Mouse (Mus musculus) gastrocnemius, postnatal 36 days (tissue): ENCODE measurements around the gene Vps25. TPM values are rescaled to one million over a fixed set of nuclear protein-coding genes. Genes with fewer than 3 reads are reported as not detected.

Experiments used
- DNase-seq, 2 experiments: peaks; one replicate each; pipeline ENCODE4 v3.0.0; 2022
- intact Hi-C: fragments of 180-260 bp; cut with DNase I; formaldehyde crosslinking; loops from one replicate; pipeline ENCODE4 v1.15.1; 2025
- total RNA-seq, 2 experiments: library from RNA; stranded (reverse); gene quantifications; 2 replicates each; pipeline ENCODE4 v1.2.3; 2021

Gene Vps25
- total RNA-seq, 2 experiments from 2014 or later = 36.2 to 39.4 TPM

DNA sequence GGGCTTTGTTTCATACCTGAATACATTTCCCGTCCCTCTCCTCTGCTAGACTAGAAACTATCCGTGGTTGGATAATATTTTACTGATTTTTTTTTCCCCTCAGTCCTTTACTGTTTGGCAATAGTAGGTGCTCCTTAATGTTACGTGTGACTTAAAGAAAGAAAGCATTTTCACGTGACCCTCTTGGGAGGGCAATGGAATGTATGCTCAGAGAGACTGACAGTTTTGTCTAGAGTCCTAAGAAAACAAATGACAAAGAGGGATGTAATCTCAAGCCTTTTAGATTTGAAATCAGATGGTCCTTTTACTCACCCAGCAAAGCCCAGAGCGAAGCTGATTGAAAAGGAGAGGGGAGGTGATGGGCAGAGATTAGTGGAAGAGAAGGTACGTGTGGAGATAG is 12.4 kb downstream of the Vps25 start:
- intact Hi-C loops = no loop called here
- no peak for DNase-seq

DNA sequence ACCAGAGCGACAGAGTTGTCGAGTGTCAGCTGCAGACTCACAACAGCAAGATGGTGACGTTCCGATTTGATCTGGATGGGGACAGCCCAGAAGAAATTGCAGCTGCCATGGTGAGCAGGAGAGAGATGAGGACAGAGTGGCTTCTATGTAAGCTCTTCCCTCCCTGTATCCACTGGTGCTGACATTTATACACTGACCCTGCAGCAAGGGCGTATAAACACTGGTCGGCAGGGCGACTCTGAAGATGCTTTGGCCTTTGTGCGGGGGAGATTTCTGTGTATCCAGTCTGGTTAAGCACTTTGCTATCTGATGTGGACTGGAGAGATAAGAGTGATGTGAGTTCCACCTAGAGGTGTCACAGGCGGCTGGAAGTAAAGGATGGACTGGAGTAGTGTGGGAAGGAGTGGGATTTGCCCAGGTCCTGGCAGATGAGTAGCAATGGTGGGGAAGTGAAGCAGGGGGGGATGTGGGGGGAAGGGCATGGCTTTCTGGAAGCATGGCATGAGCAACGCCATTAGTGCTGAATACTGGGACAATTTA is 16.1 kb downstream of the Vps25 start:
- intact Hi-C loops = no loop called here
- no peak for DNase-seq

DNA sequence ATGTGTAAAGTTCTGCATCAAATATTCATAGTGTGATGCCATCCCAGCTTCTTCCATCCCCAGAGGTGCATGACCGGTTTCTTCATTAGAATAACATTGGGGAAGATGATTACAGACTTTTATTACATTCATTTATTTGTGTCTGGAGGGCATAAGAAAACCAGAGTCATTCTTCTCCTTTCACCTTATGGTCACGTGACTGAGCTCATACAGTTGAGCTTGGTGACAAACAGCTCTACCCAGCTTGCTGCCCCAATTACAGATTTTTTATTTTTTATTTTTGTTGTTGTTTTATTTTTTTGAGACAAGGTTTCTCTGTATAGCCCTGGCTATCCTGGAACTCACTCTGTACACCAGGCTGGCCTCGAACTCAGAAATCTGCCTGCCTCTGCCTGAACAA is 18.9 kb downstream of the Vps25 start:
- DNase-seq = no peak
- intact Hi-C loops = no loop called here

DNA sequence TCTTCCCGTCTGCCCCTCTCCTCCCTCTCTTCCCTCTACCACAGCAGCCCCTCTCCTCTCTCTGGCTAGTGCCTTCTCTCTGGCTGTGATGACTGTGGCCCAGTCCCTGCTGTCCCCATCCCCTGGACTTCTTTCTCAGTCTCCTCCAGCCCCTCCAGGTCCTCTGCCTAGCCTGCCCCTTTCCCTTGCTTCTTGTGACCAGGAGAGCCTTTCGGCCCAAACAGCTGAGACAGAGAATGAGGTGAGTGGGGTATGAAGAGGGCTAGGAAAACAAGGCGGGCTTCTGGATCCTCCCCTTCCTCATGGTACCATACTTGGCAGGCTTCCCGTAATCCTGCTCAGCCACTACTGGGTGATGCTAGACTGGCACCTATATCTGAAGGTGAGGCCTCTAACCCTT is 21.8 kb downstream of the Vps25 start:
- intact Hi-C loops = no loop called here
- DNase-seq = no peak

DNA sequence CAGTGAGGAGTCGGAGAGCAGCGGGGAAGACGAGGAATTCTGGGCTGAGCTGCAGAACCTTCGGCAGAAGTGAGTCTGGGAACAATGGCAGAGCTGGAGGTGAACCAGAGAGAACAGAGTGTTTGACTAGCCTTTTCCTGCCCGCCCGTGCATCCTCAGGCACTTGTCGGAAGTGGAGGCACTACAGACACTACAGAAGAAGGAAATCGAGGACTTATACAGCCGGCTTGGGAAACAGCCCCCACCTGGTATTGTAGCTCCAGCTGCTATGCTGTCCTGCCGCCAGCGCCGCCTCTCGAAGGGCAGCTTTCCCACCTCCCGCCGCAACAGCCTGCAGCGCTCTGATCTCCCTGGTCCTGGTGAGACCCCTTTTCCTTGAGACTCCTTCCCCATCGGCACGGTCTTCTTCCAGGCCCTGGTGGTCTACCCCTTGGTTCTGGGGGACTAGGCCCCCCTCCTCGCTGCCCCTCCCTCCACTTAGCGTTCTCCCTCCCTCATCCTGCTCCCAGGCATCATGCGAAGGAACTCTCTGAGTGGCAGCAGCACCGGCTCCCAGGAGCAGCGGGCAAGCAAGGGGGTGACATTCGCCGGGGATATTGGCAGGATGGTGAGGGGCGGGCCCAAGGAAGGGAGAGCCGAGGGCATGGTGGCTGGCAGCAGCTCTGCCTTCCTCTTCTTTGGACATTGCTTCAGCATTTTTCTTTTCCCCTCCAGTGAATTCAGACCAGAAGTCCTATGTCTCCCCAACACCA is 23.0 kb downstream of the Vps25 start:
- no peak for DNase-seq
- intact Hi-C loops = no loop called here

DNA sequence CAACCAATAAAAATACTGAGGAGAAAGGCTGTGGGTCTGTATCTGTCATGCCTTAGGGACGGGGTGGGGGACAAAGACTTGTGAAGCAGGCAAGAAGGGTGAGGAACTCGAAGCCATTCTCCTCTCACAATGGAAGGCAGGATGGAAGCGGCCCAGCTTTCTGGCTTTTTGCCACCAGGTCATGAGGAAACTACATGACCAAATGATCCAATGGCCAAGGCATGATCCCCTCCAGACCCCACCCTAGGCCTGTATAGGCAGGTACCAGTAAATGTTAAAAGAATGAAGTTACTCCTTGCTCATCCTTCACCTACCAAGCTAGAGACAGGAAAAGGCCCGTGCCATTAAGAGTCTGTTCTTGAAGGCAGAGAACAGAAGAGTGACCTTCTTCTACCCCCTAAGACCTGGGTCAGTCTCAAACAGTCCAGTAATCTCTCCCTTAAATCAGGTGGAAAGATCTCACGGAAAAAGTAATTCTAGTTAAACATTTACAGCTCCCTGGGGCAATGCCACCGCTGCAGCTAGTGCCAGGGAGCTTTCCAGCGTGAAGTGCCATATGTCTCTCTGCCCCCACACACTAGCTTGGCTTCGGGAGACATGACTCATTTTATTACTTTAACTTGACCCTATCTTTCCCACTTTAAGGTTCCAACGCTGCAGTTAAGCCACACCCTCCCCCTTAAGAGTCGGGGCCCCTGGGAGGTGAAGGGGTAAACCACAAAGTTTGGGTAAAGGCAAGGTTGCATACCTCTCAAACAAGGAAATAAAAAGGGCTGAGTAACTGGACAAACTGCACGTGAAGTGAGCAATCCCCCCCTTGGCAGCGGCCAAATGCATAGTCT is 24.1 kb downstream of the Vps25 start:
- no peak for DNase-seq
- intact Hi-C loops = no loop called here

DNA sequence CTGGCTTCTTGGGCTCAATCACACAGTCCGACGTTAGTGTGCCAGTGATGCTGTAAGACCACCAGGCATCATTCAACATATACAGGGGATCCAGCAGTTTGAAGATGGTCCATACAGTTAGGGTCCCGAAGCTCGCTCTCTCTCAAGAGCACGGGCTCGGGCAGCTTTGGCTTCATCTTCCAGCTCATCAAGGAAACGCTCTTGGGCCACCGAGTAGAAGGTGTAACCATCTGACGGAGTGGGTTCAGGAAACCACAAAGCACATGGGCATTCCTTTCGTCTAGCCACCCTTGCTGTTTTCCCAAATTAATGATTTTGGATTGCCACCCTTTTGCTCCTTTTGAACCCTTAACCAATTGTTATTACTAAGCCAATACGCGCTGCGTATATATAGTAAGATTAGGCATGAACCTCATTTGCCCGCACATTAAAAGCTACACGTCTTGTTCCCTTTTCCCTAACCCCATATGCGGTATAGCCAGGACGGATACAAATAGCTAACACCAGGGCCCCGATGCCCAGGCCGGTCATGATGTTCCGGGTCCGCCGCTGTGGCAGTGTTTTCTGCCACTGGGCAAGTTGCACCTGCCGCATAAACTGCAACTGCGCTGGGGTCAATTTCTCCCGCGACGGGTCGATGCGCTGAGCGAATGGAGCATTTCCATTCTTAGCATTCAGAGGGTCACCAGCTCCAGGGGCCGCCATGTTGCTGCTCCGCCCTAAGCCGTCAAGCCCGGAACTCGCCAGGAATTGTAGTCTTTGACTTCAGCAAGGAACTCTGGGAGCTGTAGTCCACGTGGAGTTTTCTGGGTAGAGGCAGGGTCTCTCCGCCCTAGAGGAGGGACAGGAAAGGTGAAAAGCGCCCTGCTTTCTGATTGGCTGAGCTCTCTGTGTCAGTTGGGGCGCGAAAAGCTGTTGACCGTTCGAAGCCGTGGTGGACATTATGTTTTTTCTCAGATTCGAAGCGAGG is 25.0 kb downstream of the Vps25 start, which contains the start of the genes Cntd1 and Coa3:
Gene Cntd1 (plus strand): TSS at position 790 of the 970 bp plus-strand sequence.
Gene Coa3 (minus strand): TSS at position 892 of the 970 bp plus-strand sequence.
- DNase-seq = peak; percentile 67 to 75
- intact Hi-C loops = no loop called here

DNA sequence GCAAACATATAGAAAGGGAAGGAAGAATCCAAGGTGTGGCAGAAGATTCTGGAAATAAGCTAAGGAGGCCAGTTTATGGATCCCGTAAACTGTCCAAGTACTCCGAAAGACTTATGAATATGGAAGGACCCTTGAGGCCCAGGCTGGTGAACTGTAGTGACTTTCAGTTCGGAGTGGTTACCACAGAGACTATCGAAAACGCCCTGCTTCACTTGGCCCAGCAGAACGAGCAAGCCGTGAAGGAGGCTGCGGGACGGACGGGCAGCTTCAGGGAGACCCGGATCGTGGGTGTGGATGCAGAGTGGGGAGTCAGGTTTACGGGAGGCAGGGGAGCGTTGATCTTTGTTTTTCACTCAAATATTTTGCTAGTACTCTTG is 25.7 kb downstream of the Vps25 start:
- no peak for DNase-seq
- intact Hi-C loops = no loop called here

DNA sequence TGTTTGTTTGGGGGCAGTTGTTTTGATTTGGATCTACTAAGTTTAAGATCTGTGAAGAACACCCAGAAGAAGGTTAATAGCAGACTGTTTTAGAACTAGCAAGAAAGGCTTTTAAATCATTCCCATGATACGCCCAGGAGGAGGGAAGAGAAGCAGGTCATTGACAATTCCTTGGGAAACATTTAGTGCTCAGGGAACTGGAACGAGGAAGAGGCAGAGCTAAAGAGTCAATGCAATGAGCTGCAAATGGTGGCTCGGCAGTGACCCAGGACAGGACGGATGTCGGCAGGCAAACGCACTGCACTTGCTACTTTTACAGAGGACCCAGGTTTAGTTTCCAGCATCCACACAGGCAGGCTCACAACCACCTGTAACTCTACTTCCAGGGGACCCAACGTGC is 27.3 kb downstream of the Vps25 start:
- intact Hi-C loops = no loop called here
- no peak for DNase-seq

DNA sequence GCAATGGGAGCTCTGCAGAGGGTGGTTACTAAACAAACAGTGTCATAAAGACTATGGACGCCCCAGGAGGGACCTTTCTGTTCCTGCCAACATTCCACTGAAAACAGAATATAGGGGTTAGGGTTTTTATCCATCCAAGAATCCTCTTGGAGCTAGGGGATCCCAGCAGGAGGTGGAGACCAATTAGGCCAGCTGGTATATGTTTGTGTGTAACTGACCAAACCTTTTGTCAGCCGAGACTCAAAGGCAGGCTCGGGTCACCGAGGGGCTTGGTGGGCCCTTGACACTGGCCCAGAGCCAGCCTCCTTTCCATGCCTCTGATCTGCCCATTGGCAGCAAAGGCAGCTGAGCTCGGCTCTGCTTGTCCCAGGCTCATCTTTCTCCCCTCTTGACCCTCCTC is 29.4 kb downstream of the Vps25 start:
- intact Hi-C loops = no loop called here

DNA sequence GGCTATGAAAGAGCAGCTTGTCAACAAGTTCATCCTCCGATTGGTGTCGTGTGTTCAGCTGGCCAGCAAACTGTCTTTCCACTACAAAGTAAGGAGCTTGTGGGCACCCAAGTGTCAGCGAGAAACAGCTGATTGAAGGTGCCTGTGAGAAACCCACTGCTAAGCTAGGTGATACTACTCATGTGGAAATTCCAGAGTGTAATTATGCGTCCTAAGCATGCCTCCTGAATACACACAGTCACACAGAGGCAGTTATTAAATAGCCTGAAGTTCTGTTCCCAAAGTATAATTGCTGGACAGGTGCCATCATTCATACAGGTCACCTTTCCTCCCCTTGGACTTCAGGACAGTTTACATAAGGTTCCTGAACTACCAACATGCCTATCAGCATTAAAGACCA is 30.3 kb downstream of the Vps25 start:
- no peak for DNase-seq
- intact Hi-C loops = no loop called here

More for the DNA sequence above, 29.4 kb downstream of the Vps25 start:
- DNase-seq = no peak

DNA sequence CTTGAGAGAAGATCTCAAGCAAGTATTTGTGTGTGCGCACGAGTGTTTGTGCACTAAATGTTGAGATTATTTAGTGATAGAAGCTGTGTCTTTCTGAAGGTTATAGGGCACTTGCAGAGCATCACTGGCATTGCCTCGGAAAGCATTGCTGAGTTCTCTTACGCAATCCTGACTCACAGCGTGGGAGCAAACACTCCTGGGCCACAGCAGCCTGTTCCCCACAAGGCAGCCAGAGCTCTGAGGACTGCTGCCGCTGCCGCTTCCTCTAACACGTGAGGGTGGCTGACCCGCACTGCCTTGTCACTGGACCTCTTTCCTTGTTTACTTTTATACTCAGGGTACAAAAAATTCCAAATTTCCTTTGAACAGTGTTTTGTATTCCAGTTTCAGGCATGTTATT is 33.8 kb downstream of the Vps25 start:
- no peak for DNase-seq
- intact Hi-C loops = no loop called here

DNA sequence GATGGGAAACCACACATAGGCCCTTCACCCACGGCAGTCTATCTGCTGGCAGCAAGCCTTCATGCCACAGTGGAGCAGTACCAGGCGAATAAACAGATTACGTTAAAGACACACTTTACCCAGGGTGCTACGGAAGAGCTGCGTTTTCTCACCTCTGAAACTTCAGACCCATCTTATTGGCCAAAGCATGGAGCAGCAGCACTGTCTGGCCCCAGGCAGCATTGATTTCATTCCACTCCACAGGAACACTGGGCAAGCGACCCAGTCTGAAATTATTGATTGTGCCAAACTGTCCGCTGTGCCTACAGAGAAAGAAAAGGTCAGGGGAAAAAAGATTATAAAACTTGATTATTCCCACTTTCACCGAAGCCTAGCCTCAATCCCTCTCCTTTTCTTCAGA is 37.7 kb downstream of the Vps25 start:
- intact Hi-C loops = no loop called here
- DNase-seq = no peak

DNA sequence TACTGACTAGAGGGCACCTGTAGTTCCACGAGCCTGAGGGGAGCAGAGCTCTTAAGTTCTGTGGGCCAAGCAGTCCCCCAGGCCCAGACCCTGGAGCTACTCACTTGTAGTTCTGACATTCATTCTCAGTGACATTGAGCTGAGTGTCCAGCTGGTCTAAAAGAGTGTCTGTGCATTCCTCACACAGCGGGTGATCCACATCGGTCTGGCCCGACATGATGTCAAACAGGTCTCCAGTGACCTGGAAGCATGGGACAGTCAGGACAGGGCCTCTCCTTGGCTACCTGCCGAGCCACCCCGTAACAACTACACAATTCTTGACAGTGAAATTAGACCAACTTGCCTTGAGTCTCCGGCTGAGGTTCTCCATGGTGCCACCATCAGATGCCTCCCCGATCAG is 41.7 kb downstream of the Vps25 start:
- intact Hi-C loops = no loop called here
- no peak for DNase-seq

DNA sequence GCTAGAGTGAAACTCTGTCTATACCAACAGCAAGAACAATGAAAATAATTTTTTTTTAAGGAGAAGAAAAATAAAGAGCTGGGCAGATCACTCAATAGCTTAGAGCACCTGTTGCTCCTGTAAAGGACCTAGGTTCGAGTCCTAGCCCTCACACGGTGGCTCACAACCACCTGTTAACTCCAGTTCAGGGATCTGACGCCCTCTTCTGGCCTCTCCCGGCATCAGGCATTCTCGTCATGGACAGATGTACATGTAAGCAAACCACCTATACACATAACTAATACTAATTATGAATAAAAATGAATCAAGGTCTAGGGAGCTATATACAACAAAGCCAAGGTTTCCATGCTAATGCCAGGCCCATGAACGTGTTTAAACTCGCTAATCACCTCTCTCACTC is 47.4 kb downstream of the Vps25 start:
- DNase-seq = no peak
- intact Hi-C loops = no loop called here

DNA sequence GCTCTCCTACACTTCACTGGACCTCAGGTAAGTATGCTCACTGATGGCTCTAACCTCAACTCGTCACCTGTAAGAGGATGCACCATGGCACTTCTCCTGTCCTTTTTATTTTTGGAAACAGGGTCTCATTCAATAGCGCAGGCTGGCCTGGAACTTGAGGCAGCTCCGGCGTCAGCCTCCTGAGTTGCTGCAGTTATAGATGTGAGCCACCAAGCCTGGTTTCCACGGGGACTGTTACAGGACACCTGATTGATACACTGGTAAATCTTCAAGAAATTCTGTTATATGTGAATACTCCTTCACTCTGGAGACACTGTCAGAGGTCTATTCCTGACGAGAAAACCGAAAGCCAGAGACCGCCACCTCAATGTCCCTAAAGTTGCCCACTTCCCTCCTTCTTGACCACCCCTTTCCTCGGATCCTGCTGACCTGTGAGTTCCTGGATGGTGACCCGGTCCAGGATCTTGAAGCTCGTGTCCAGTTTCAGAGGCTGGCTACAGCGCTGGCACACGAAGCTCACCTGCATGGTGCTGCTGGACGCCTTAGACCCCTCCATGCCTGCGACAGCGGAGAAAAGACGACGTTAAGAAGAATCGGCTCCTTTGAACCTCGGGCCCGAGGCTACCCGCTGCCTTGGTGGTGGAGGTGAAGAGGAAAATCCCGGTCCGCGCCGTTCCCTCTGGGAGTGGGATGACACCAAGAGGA is 47.9 kb downstream of the Vps25 start:
- DNase-seq = peak in 1 of 2 experiments; percentile 18
- intact Hi-C loops = loop anchor here (2.0 kb wide), 1 partner anchor 87 kb away; no protein-coding TSS in a partner anchor

DNA sequence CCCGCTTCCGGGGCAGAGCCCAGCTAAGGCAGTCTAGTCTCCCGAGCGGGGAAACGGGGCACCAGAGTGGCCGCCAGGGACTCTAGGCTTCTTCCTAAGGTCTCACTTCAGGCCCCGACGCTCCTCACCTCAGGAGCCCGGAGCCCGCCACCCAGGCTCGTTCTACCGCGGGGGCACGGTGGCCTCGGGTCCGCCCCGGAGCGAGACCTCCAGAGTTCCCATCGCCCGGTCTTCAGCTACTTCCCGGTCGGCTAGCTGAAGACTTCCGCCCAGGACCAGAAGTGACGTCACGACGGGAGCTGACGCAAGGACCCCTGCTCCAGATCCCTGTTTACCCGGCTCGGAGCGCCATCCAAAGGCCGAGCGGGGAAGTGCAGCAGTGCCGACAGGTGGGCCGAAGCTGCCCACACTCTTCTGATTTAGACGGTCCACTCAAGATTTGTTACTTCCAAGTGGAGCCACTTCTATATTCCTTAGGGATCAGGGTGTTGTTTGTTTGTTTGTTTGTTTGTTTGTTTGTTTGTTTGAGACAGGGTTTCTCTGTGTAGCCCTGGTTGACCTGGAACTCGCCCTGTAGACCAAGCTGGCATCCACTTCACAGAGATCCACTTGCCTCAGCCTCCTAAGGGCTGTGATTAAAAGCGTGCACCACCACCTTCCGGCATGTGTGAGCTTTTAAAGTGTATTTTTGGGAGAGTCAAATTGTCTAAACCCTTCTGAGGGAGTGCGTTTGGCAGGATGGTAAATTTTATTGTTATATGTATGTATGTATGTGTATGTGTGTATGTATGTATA is 48.7 kb downstream of the Vps25 start, which contains the start of gene Becn1:
Gene Becn1 (minus strand): TSS at position 283 of the 795 bp plus-strand sequence.
- peak; percentile 93 to 94 for DNase-seq
- intact Hi-C loops = loop anchor here (2.0 kb wide), 1 partner anchor 87 kb away; no protein-coding TSS in a partner anchor

DNA sequence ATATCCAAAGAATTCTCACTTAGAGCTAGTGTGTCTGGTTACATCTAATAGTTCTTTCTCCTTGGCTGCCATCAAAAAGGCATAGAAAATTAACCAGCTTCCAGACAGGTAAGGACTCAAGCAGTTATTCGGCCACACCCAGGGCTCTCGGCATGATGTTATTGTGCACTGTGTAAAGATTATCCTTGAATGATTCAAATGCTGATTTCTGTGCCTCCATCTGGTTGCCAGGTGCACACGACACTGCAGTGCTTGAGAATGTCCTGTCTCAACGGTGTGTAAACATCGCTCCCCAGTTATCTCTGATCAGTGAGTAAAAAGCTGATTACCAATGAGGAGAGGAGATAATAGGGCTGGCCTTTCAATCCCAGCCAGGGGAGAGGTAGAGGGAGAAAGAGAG is 54.2 kb downstream of the Vps25 start:
- intact Hi-C loops = no loop called here
- no peak for DNase-seq
